Mouse (Mus musculus) heart, postnatal 0 days (tissue): ENCODE results near the gene Cyp4f40. TPM values are rescaled to one million over a fixed set of nuclear protein-coding genes. Genes with fewer than 3 reads are reported as not detected.
"Not testable (repeated sequence)": the region's sequence is repeated elsewhere in the genome, so short reads cannot be mapped to it uniquely, and the experiment has no call there.

Experiments used
- ATAC-seq: fragments of 200-750 bp; cut with Nextera tagmentation; 2 replicates; pipeline ENCODE4 v1.8.0; 2017; ENCODE audit warnings: low read depth, moderate number of reproducible peaks, moderate library complexity; ENCODE audit not compliant: insufficient read depth
- DNase-seq: peaks from one replicate; pipeline ENCODE4 v3.0.0-alpha.2; 2016; ENCODE audit warnings: low spot score
- H3K27ac ChIP-seq: fragments of 300-500 bp; sonication (generic); 2 replicates; pipeline ENCODE4 v1.5.1; 2014; ENCODE audit warnings: low read depth, mild to moderate bottlenecking
- H3K27me3 ChIP-seq: fragments of 300-500 bp; sonication (generic); 2 replicates; pipeline ENCODE4 v1.6.1; 2014; ENCODE audit warnings: low read length, mixed read lengths; ENCODE audit not compliant: control insufficient read depth, insufficient read depth
- H3K36me3 ChIP-seq: fragments of 300-500 bp; sonication (generic); replicated peaks from 2 replicates; pipeline ENCODE4 v1.6.1; 2014; ENCODE audit warnings: low read length, mixed read lengths; ENCODE audit not compliant: control insufficient read depth, insufficient read depth
- H3K4me1 ChIP-seq: fragments of 300-500 bp; sonication (generic); 2 replicates; pipeline ENCODE4 v1.6.1; 2014; ENCODE audit warnings: antibody characterized with exemption; ENCODE audit not compliant: control insufficient read depth, insufficient read depth
- H3K4me2 ChIP-seq: fragments of 300-500 bp; sonication (generic); 2 replicates; pipeline ENCODE4 v1.6.1; 2014; ENCODE audit warnings: low read depth, mild to moderate bottlenecking, low read length, moderate library complexity
- H3K4me3 ChIP-seq: fragments of 300-500 bp; sonication (generic); 2 replicates; pipeline ENCODE4 v1.5.1; 2014; ENCODE audit warnings: low read depth, low read length
- H3K9ac ChIP-seq: fragments of 300-500 bp; sonication (generic); replicated peaks from 2 replicates; pipeline ENCODE4 v1.6.1; 2014; ENCODE audit warnings: low read depth, low read length, mixed read lengths
- H3K9me3 ChIP-seq: fragments of 300-500 bp; sonication (generic); replicated peaks from 2 replicates; pipeline ENCODE4 v1.6.1; 2016; ENCODE audit warnings: low read length; ENCODE audit not compliant: control insufficient read depth
- CTCF ChIP-seq: IDR thresholded peaks from 2 replicates; pipeline ENCODE4 v1.5.1; 2016; ENCODE audit warnings: antibody characterized with exemption, control low read depth, low read depth
- EP300 ChIP-seq: IDR thresholded peaks from 2 replicates; pipeline ENCODE4 v1.6.1; 2016; ENCODE audit warnings: antibody characterized with exemption, low read depth
- WGBS: fragments of 180-500 bp; shearing (Covaris S2); extraction: QIAGEN DNeasy Blood & Tissue Kit; methylation state at CpG from one replicate; pipeline ENCODE4 v1.1.7; 2014; 5-methylcytosine and 5-hydroxymethylcytosine counted together
- polyA plus RNA-seq: library from polyadenylated mRNA; unstranded; fragments of >200 nt; fragmentation: Nextera tagmentation; extraction: Ambion mirVana; gene quantifications from 2 replicates; pipeline ENCODE4 v1.2.1, GENCODE M21; 2015
- total RNA-seq: library from RNA; depleted of rRNA; stranded (reverse); fragments of >200 nt; gene quantifications from 2 replicates; pipeline ENCODE4 v1.2.3, GENCODE M21; 2014; ENCODE audit warnings: low replicate concordance; rRNA removed

The Cyp4f40 gene
- total and polyA plus RNA-seq, 2 experiments from 2014 or later = not detected

DNA sequence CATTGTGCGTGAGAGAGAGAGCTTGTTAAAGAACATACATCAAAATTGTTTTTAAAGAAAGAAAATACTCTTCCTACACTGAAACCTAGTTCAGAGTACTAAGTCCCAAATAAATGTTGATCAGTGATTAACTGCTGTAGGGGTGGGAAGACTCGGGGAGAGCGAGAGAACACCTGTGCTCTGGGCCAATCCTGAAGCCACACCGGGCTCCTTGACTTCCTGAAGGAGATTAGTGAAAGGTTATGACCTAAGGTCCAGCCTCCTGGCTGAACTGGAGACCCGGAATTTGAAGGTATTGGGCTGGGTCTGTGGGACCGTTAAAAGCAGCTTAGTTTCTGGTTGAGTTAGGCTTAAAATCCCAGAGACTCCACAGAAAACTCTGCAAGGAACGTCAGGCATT is 64.1 kb downstream of the Cyp4f40 start:
- TF ChIP-seq CTCF (no peak), EP300 (no peak)
- no peaks in the 10 kb centered on the region for H3K4me1 ChIP-seq
- DNase-seq (no peak), ATAC-seq (no peak)
- H3K27me3 ChIP-seq = no peaks in the 10 kb centered on the region
- no peak overlapping the region for H3K27ac ChIP-seq
- H3K9ac ChIP-seq = no peak overlapping the region
- 76% methylated on average over 7 of the region's 7 CpGs for WGBS
- no peaks in the 10 kb centered on the region for H3K36me3 ChIP-seq
- H3K4me3 ChIP-seq = no peak overlapping the region
- no peak overlapping the region for H3K4me2 ChIP-seq
- 0 out of 2 replicates have a peak, but pooled peaks cover 3% of the 10 kb centered on the region for H3K9me3 ChIP-seq

DNA sequence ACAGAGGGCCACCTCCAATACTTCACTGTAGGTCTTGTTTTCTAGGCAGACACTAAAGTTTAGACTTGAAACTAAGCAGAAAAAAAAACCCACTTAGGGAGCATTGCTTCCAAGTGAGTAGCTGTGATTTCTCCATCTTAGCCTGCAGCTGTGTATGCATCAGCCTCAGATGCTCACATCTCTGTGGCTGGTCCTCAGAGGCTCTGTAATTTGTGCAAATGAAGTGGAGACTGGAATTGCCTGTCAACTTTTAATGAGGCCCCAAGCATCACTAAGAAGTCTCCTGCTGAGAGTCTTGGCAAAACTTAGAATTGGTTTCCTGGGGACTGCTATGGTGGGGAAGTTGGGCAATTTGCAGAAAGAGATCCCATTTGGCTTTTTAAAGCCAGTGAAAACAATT is 67.7 kb downstream of the Cyp4f40 start:
- H3K4me1 ChIP-seq, H3K4me2 ChIP-seq, H3K9ac ChIP-seq, H3K27ac ChIP-seq, H3K4me3 ChIP-seq, H3K36me3 ChIP-seq, ATAC-seq, H3K27me3 ChIP-seq, H3K9me3 ChIP-seq, DNase-seq: not testable (repeated sequence)

Other genes starting within 250 kb of the Cyp4f40 start
- not detected in 2 replicates for gene Pglyrp2, start 234.7 kb upstream of the Cyp4f40 start, total RNA-seq
- not detected in 2 replicates for gene Pglyrp2, start 234.7 kb upstream of the Cyp4f40 start, polyA plus RNA-seq
- gene Cyp4f39, start 206.2 kb upstream of the Cyp4f40 start, total RNA-seq = 0.23 and 4.0 TPM in 2 replicates
- 0.14 and 0.16 TPM in 2 replicates for gene Cyp4f39, start 206.2 kb upstream of the Cyp4f40 start, polyA plus RNA-seq
- gene Cyp4f17, start 152.8 kb upstream of the Cyp4f40 start, total RNA-seq = 5.0 and 16.1 TPM in 2 replicates
- gene Cyp4f17, start 152.8 kb upstream of the Cyp4f40 start, polyA plus RNA-seq = 5.9 and 6.1 TPM in 2 replicates
- 17.6 and 18.7 TPM in 2 replicates for gene Cyp4f16, start 122.3 kb upstream of the Cyp4f40 start, total RNA-seq
- gene Cyp4f16, start 122.3 kb upstream of the Cyp4f40 start, polyA plus RNA-seq = 15.8 and 16.2 TPM in 2 replicates
- gene Cyp4f37, start 37.6 kb upstream of the Cyp4f40 start, total RNA-seq = not detected in 2 replicates
- not detected in 2 replicates for gene Cyp4f37, start 37.6 kb upstream of the Cyp4f40 start, polyA plus RNA-seq
- gene Cyp4f15, start 26.7 kb downstream of the Cyp4f40 start, total RNA-seq = not detected in 2 replicates
- 0.12 TPM in 1 of 2 replicates, not detected in the other for gene Cyp4f15, start 26.7 kb downstream of the Cyp4f40 start, polyA plus RNA-seq
- 19.6 and 21.0 TPM in 2 replicates for gene Zfp871, start 129.4 kb downstream of the Cyp4f40 start, total RNA-seq
- 14.9 and 16.1 TPM in 2 replicates for gene Zfp871, start 129.4 kb downstream of the Cyp4f40 start, polyA plus RNA-seq
- 0.12 TPM in 1 of 2 replicates, not detected in the other for gene Zfp811, start 151.0 kb downstream of the Cyp4f40 start, total RNA-seq
- 0.31 and 0.69 TPM in 2 replicates for gene Zfp811, start 151.0 kb downstream of the Cyp4f40 start, polyA plus RNA-seq
- 4.9 and 7.6 TPM in 2 replicates for gene Zfp799, start 171.4 kb downstream of the Cyp4f40 start, total RNA-seq
- gene Zfp799, start 171.4 kb downstream of the Cyp4f40 start, polyA plus RNA-seq = 4.3 and 5.7 TPM in 2 replicates
- gene Zfp870, start 232.7 kb downstream of the Cyp4f40 start, total RNA-seq = 2.4 and 5.0 TPM in 2 replicates
- 5.2 and 5.9 TPM in 2 replicates for gene Zfp870, start 232.7 kb downstream of the Cyp4f40 start, polyA plus RNA-seq